Mouse (Mus musculus) bone marrow, adult 2 months (tissue): ENCODE measurements around the gene Cd33.

Experiments
- CTCF ChIP-seq: fragments of 200-500 bp; IDR thresholded peaks from 2 replicates; pipeline ENCODE4 v1.5.1; 2011; ENCODE audit warnings: low read length, control low read depth; ENCODE audit not compliant: control insufficient read depth, insufficient read depth
- POLR2A ChIP-seq: fragments of 200-500 bp; IDR thresholded peaks from 2 replicates; pipeline ENCODE4 v1.6.1; 2011; ENCODE audit warnings: low read depth, mild to moderate bottlenecking, control low read depth, low read length, borderline replicate concordance; ENCODE audit not compliant: control insufficient read depth

GRCm38 (mm10) chr7:43522776-43523175, 21.5 kb downstream of the Cd33 start:
- TF ChIP-seq POLR2A = no peak
- TF ChIP-seq CTCF = no peak
